Mouse (Mus musculus) cerebral cortex, adult 2 months (tissue): ENCODE measurements around the gene Fbxo24.

Experiments
- WGBS: fragments of 180-500 bp; shearing (Covaris S2); methylation state at CpG from one replicate; pipeline ENCODE4 v1.1.7; 2018; 5-methylcytosine and 5-hydroxymethylcytosine counted together

The Fbxo24 gene

DNA sequence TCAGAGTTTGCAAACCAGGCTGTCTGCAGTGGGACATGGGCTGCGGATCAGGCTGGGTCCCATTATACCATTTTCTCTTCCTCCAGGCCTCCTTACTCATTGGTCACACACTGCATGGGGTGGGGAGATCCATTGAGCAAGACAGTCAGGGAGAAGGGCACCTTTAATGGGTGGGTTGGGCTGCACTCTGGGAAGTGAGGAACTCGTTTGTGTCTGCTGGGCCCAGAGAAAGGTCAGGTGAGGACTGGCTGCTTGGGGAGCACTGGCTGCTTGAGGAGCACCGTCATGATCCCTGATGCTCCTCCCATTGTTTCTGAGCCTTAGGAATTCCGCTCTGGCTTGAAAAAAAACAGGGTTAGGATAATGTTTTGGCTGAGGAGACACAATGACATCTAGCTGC, 14.1 kb upstream of the Fbxo24 start:
- WGBS, result 62% methylated on average over 4 of the region's 4 CpGs

- 88% methylated on average over 19 of the region's 19 CpGs for WGBS
Measured at GRCm38 (mm10) chr5:137641054-137641453, 12.3 kb upstream of the Fbxo24 start, which contains the start of gene Sap25. Sap25 (plus strand) TSS chr5:137641334.

GRCm38 (mm10) chr5:137639472-137639871, 10.7 kb upstream of the Fbxo24 start:
- WGBS, result 79% methylated on average over 7 of the region's 7 CpGs

- 81% methylated on average over 12 of the region's 12 CpGs for WGBS
Measured at GRCm38 (mm10) chr5:137633397-137634084, 4.7 kb upstream of the Fbxo24 start.

DNA sequence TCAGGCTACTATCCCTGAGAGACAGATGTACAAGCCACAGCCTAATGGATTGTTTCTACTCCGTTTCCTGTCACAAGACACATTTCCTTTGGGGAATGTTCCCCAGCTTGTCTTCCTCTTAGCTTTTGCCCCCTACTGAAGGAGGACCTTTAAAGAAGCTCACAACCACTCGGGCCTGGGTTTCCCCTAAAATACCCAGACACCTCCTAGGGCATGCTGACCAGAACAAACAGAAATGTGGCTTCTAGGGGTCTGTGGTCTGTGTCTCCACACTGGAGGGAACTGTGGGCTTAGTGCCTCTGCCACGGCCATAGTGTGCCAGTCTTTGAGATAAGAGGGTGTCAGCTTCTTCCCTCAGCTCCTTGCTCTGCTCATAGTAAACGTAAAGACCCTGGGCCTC, 2.8 kb upstream of the Fbxo24 start:
- WGBS, result 61% methylated on average over 4 of the region's 4 CpGs

DNA sequence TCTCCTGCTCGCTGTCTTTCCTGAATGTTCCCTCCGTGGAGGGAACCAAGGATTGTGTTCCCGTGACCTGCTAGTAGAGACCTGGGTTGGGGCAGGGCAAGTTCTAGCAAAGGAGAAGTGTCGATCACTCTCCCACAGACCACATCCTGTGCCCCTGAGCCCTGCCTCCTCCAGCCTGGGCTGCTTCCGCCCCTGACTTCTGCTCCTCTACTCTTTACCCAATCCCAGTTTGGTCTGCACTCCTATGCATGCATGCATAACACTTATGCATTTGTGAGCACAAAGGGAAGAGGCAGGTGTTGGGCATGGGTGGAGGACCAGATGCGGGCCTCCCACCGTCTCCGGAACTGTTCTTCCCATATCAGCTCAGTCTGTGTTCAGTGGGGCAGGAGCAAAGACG, 2.4 kb upstream of the Fbxo24 start:
- 44% methylated on average over 9 of the region's 9 CpGs for WGBS

DNA sequence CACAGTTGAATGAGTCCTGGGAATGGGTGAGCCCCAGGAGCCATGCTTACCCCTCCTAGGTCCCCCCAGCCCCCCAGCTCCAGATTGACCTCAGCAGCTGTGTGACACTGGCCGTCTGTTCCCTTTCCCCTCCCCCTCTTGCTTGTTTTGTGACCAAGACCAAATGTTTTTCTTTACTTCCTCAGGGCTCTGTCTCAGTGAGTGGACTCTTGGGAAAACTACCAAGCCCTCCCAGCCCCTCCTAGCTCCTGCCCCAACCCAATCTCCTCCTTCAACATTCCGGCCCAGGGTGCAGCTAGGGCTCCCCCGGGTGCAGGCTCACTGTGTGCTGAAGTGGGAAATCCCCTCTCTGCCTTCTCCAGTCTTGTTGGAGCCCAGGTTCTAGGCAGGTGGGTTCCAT, 1.8 kb upstream of the Fbxo24 start:
- WGBS, result 40% methylated on average over 3 of the region's 3 CpGs

DNA sequence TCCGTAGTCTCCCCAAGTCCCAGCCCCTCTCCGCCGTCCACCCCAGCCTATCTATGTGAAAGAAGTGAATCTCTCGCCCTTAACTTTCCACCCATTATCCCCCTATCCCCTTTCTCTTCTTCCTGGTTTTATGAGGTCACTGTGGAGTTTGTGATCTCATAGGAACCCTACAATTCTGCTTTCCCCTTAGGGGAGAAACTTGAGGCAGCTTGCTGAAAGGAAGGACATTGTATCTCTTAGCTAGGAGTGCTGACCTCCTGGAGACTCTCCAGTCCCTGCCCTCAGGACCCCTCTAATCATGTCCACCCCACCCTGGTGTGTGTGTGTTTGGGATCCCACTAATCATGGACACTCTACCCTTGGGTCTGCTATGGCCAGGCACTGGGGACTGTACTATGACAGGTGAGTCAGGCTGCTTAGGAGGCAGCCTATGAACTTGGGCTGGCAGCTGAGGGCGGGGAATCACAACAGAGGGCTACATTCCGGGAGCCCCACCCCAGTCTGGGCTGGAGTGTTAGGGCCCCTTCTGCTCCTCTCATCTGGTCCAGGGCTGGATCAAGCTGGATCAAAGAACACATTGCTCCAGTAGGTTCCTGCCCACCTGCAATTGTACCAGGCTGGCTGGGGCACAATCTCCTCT, 1.2 kb upstream of the Fbxo24 start:
- 23% methylated on average over 6 of the region's 6 CpGs for WGBS

GRCm38 (mm10) chr5:137629306-137629721, 512 bp upstream of the Fbxo24 start:
- under 1% methylated on average over 23 of the region's 23 CpGs for WGBS

DNA sequence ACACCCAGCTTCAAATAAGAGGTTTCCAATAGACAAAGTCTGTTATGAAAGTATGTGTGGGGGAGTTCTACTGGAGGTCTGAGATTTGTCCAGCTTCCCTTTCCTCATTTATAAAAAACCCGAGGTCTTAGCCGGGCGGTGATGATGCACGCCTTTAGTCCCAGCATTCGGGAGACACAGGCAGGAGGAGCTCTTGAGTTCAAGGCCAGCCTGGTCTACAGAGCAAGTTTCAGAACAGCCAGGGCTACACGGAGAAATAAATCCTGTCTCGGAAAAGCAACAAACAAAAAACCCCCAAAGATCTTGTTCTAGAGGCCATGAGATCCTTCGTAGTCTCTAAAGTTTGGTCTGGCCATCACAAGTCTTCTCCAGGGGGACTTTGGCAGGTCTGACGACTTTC, 811 bp downstream of the Fbxo24 start:
- 3% methylated on average over 9 of the region's 9 CpGs for WGBS

DNA sequence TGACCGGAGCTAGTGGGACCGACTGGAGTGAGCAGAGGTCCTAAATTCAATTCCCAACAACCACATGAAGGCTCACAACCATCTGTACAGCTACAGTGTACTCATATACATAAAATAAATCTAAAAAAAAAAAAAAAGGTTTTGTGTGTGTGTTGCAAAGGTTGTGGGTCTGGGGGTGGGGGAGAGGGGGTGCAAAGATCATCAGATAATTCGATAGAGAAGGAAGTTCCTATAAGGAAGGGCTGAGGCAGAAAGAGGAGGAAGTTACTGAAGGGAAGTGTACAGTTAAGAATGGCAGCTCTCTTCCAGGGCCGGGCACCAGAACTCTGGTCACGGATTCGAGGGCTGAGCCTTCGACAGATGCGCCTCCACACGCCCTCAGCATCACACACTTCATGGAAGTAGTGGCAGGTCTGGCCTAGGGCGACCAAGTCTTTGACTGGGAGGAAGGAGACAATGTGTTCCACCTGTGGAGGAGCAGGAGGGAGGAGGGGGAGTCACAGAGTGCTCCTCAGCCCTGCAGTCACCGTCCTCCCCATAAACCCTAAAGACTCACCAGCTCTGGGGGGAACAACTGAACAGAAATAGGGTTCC, 4.8 kb downstream of the Fbxo24 start:
- 80% methylated on average over 11 of the region's 11 CpGs for WGBS

- 94% methylated on average over 7 of the region's 7 CpGs for WGBS
Measured at GRCm38 (mm10) chr5:137615347-137615746, 13.5 kb downstream of the Fbxo24 start.

DNA sequence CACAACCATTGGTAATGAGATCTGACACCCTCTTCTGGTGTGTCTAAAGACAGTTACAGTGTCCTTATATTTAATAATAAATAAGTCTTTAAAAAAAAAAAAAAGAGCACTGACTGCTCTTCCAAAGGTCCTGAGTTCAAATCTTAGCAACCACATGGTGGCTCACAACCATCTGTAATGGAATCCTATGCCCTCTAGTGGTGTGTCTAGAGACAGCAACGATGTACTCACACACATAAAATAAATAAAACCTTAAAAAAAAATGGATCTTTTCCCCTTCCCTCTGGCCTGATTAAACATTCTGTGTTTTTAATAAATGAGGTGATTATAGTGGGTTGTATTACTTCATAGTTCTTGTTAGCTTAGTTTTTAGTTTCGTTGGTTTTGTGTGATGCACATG, 13.9 kb downstream of the Fbxo24 start:
- WGBS, result 94% methylated on average over 2 of the region's 2 CpGs

GRCm38 (mm10) chr5:137613550-137613949, 15.3 kb downstream of the Fbxo24 start, which contains the start of gene Pcolce:
Pcolce (minus strand) TSS chr5:137613784.
- 76% methylated on average over 11 of the region's 11 CpGs for WGBS

DNA sequence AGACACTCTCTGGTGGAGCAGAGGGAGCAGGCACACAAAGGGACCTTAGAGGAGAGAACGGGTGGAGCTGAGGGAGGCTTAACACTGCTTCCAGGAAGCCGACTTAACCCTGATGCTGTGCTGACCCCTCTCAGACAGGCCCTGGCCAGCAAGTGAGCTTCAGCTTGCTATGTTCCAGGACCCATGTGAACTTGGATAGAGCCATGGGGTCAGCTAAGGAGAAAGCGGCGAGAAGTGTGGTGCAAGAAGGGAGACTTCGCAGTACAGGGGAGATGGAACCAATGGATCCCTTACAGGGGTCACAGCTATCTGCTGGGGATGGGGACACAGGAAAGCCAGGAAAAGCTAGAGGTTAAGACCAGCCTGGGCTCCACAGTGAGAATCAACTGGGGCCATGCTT, 15.7 kb downstream of the Fbxo24 start:
- 75% methylated on average over 5 of the region's 5 CpGs for WGBS

GRCm38 (mm10) chr5:137611245-137611602, 17.6 kb downstream of the Fbxo24 start:
- 35% methylated on average over 6 of the region's 6 CpGs for WGBS

GRCm38 (mm10) chr5:137610548-137611244, 18.1 kb downstream of the Fbxo24 start:
- 46% methylated on average over 12 of the region's 12 CpGs for WGBS

DNA sequence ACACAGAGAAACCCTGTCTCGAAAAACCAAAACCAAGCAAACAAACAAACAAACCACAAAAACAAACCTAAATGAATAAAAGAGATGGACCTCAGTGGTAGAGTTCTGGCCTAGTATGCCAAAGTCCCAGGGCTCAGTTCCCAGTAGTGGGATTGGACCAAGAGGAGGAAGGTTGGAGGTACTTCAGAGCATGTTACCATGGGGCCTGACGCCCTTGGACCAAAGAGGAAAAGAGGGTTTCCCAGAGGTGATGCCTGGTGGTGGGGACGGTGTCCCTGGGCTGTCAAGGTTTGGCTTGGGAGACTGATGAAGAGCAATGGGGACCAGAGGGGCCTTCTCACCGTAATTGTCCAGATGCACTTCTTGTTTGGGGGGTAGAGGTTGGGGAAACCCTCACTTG, 18.7 kb downstream of the Fbxo24 start:
- 84% methylated on average over 4 of the region's 4 CpGs for WGBS

GRCm38 (mm10) chr5:137609292-137609691, 19.5 kb downstream of the Fbxo24 start:
- WGBS, result 74% methylated on average over 3 of the region's 3 CpGs

DNA sequence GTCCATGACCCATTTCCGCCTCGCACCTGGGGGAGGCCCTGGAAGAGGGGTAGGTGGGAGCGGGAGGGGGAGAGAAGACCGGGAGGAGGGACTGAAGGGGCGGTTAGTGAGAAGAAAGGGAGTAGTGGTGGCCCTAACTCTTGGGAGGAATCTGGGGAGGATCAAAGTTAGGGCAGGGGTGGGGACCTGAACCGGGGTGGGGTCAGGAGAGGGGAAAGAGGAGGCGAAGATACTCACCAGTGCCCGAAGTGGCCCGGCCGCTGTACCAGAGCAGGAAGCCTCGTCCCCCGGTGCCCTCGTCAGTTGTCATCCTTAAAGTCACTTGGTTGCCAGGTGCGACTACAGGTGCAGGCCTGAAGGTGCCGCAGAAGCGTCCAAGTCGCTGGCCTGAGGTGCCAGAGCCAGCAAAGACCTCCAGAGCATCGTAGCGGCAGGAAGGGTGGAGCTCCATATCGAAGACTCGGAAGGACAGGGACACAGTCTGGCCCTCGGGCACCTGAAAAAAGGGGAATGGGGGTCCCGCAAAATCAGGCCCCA, 20.1 kb downstream of the Fbxo24 start:
- 40% methylated on average over 23 of the region's 23 CpGs for WGBS

GRCm38 (mm10) chr5:137607860-137608653, 20.7 kb downstream of the Fbxo24 start:
- WGBS, result 28% methylated on average over 26 of the region's 26 CpGs
